Mouse (Mus musculus) kidney, embryonic 15.5 days (tissue): ENCODE data around the gene Fars2. TPM values are rescaled to one million over a fixed set of nuclear protein-coding genes. Genes with fewer than 3 reads are reported as not detected.
"Not testable (repeated sequence)": the region's sequence is repeated elsewhere in the genome, so short reads cannot be mapped to it uniquely, and the experiment has no call there.

Experiments used
- ATAC-seq: fragments of 200-750 bp; cut with Nextera tagmentation; replicated peaks from 2 replicates; pipeline ENCODE4 v1.8.0; 2017; ENCODE audit warnings: moderate TSS enrichment; ENCODE audit not compliant: low FRiP score
- H3K27ac ChIP-seq: fragments of 300-500 bp; sonication (generic); 2 replicates; pipeline ENCODE4 v1.5.1; 2015; ENCODE audit warnings: mild to moderate bottlenecking, inconsistent platforms
- H3K27me3 ChIP-seq: fragments of 300-500 bp; sonication (generic); 2 replicates; pipeline ENCODE4 v1.6.1; 2015; ENCODE audit warnings: inconsistent platforms
- H3K36me3 ChIP-seq: fragments of 300-500 bp; sonication (generic); 2 replicates; pipeline ENCODE4 v1.6.1; 2015; ENCODE audit warnings: inconsistent platforms
- H3K4me1 ChIP-seq: fragments of 300-500 bp; sonication (generic); 2 replicates; pipeline ENCODE4 v1.6.1; 2015; ENCODE audit warnings: inconsistent platforms
- H3K4me2 ChIP-seq: fragments of 300-500 bp; sonication (generic); 2 replicates; pipeline ENCODE4 v1.6.1; 2015; ENCODE audit warnings: moderate library complexity, mild to moderate bottlenecking, inconsistent platforms
- H3K4me3 ChIP-seq: fragments of 300-500 bp; sonication (generic); replicated peaks from 2 replicates; pipeline ENCODE4 v1.5.1; 2015; ENCODE audit warnings: mild to moderate bottlenecking, inconsistent platforms
- H3K9ac ChIP-seq: fragments of 300-500 bp; sonication (generic); 2 replicates; pipeline ENCODE4 v1.6.1; 2015; ENCODE audit warnings: mild to moderate bottlenecking, inconsistent platforms
- H3K9me3 ChIP-seq: fragments of 300-500 bp; sonication (generic); replicated peaks from 2 replicates; pipeline ENCODE4 v1.6.1; 2016; ENCODE audit warnings: inconsistent platforms
- WGBS: fragments of 180-500 bp; shearing (Covaris S2); methylation state at CpG from one replicate; pipeline ENCODE4 v1.1.7; 2015; ENCODE audit warnings: mixed read lengths; 5-methylcytosine and 5-hydroxymethylcytosine counted together
- polyA plus RNA-seq: library from polyadenylated mRNA; unstranded; fragments of >200 nt; fragmentation: Nextera tagmentation; extraction: Ambion mirVana; gene quantifications from 2 replicates; pipeline ENCODE4 v1.2.1, GENCODE M21; 2015

The Fars2 gene
- polyA plus RNA-seq, 1 experiment from 2014 or later = 35.8 TPM

- no peak for ATAC-seq
- Histone ChIP-seq H3K27me3 (no peaks in the 10 kb centered on the region), H3K4me1 (no peaks in the 10 kb centered on the region), H3K9ac (no peak overlapping the region), H3K4me3 (no peak overlapping the region), H3K4me2 (no peak overlapping the region), H3K36me3 (no peaks in the 10 kb centered on the region), H3K9me3 (no peaks in the 10 kb centered on the region), H3K27ac (no peak overlapping the region)
- 94% methylated on average over 3 of the region's 3 CpGs for WGBS
Observed at GRCm38 (mm10) chr13:36361419-36361818, 244.2 kb downstream of the Fars2 start.

GRCm38 (mm10) chr13:36365719-36366118, 248.5 kb downstream of the Fars2 start:
- not testable (repeated sequence) for H3K4me2 ChIP-seq, H3K4me3 ChIP-seq, ATAC-seq, H3K9ac ChIP-seq, H3K9me3 ChIP-seq, H3K27me3 ChIP-seq, H3K4me1 ChIP-seq, H3K27ac ChIP-seq, H3K36me3 ChIP-seq
- WGBS = 95% methylated on average over 5 of the region's 5 CpGs

DNA sequence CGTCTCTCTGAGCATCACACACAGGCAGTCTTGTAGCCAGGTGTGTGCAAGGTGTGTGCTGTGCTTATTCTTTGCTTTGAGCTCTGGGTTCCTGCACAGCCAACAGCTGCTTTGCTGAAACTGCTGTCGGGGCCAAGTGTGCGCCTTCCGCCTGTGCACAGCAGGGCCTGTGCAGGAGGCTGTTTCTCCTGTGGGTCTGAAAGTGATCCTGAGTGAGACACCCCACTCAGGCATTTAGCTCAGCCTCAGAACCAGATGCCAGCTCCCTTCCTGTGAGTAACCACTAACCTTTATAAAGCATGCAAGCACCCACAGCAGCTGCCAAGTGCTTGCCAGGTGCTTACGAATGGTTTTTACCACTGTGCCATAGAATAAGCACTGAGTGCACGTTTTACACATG, 249.1 kb downstream of the Fars2 start:
- Histone ChIP-seq H3K4me1 (no peaks in the 10 kb centered on the region), H3K27me3 (no peaks in the 10 kb centered on the region), H3K9ac (no peak overlapping the region), H3K4me2 (no peak overlapping the region), H3K4me3 (no peak overlapping the region), H3K9me3 (no peaks in the 10 kb centered on the region), H3K27ac (no peak overlapping the region), H3K36me3 (no peaks in the 10 kb centered on the region)
- ATAC-seq = no peak
- 88% methylated on average over 6 of the region's 6 CpGs for WGBS

DNA sequence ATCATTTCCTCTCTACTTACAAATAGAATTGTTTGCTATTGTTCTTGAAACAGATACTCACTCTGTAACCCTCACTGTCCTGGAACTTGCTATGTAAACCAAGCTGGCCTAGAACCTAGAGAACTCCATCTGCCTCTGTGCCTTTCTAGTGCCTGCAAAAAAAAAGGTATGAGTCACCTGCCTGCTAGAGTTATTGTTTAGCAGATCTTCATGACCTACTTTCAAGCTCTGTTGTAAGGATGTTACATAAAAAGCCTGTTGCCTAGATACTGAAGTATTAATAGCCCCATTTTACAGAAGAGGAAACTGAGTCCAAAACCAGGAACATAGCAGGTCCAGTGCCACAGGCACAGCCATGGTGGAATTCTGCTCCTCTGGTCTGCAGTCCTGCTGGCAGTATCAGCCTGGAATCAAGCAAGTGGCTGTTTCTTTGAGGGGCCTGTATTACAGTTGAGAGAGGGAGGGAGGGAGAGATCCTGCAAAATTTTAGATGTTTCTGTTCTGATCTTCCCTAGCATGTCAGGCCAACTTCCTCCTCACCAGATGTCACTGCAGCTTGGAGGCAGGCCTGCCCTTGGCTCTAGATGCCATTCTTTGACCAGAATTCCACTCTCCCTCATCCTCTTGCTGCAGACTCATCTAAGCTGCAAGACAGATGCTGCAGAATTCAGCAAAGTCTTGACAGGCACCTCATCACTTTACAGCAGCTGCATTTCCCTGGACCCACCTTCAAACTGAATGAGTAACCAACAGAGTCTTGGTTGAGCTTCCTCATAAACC, 250.7 kb downstream of the Fars2 start:
- H3K9ac ChIP-seq = no peak overlapping the region
- H3K4me1 ChIP-seq = no peaks in the 10 kb centered on the region
- no peaks in the 10 kb centered on the region for H3K36me3 ChIP-seq
- H3K27ac ChIP-seq = no peak overlapping the region
- H3K27me3 ChIP-seq = no peaks in the 10 kb centered on the region
- no peak for ATAC-seq
- no peak overlapping the region for H3K4me2 ChIP-seq
- no peak overlapping the region for H3K4me3 ChIP-seq
- H3K9me3 ChIP-seq = no peaks in the 10 kb centered on the region

DNA sequence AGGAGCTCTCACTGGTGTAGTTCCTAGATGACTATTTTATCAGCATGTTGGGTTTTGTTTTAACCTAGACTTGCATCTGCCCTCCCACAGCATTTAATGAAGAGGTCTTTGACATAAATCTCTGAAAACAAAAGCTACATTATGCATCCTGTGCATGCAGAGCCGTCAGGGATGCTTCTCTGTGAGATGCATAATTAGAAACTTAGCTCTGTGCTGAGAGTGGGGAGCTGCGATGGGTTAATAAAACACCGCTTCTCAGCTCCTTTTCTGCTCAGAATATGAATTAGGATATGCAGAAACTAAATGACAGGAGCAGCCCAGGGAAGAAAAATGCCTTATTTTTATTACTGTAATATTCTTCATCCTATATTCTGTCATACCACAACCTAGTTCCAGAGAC, 251.6 kb downstream of the Fars2 start:
- no peak for ATAC-seq
- Histone ChIP-seq H3K36me3 (no peaks in the 10 kb centered on the region), H3K4me2 (no peak overlapping the region), H3K4me1 (no peaks in the 10 kb centered on the region), H3K4me3 (no peak overlapping the region), H3K27ac (no peak overlapping the region), H3K9me3 (no peaks in the 10 kb centered on the region), H3K9ac (no peak overlapping the region), H3K27me3 (no peaks in the 10 kb centered on the region)
- WGBS = 75% methylated on average over 3 of the region's 3 CpGs

- Histone ChIP-seq H3K9ac (no peak overlapping the region), H3K27ac (no peak overlapping the region), H3K36me3 (no peaks in the 10 kb centered on the region), H3K4me1 (no peaks in the 10 kb centered on the region), H3K9me3 (no peaks in the 10 kb centered on the region), H3K27me3 (no peaks in the 10 kb centered on the region), H3K4me2 (no peak overlapping the region), H3K4me3 (no peak overlapping the region)
- ATAC-seq = no peak
- 83% methylated on average over 11 of the region's 11 CpGs for WGBS
Observed at GRCm38 (mm10) chr13:36369400-36369799, 252.2 kb downstream of the Fars2 start.

DNA sequence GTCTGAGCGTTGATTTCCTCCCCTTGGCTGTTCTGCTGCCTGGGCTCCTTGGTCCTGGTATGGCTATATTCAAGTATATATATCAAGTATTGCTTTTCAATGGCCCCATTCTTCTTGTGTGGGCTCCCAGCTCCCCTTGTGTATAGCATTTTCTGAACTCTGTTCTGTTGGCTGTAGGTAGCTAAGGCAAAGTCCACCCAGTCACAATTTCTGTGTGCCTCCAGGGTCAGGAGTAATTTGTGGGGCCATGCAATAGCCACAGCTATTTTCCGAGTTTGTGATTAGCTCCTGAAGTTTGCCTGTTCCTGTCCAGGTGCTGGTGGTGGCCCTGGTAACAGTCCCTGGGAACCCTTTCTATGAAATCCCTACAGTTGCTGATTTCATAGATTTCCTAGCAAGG, 266.0 kb downstream of the Fars2 start:
- no peak overlapping the region for H3K9ac ChIP-seq
- H3K4me1 ChIP-seq = no peaks in the 10 kb centered on the region
- H3K9me3 ChIP-seq = no peaks in the 10 kb centered on the region
- H3K4me2 ChIP-seq = no peak overlapping the region
- no peak overlapping the region for H3K27ac ChIP-seq
- whole genome bisulfite sequencing = 80% methylated on average over 2 of the region's 2 CpGs
- no peak overlapping the region for H3K4me3 ChIP-seq
- H3K27me3 ChIP-seq = no peaks in the 10 kb centered on the region
- no peaks in the 10 kb centered on the region for H3K36me3 ChIP-seq
- no peak for ATAC-seq

DNA sequence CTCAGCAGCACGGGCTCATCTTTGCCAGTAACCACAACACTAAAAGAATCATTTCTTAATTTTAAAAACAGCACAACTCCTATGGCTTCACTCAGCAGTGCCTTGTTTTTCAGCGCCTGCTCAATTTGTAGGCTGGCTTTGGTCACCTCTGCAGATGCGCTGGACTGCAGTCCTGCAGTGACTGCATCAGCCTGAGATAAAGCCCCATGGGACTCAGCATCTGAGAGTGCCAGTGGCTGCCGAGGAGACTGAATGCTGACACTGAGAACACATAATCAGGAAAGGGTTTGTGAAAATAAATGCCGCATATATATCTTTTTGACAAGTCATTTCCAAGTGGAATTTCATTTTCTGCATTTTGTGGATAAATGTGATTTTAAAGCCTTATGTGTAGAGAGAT, 268.9 kb downstream of the Fars2 start:
- no peak overlapping the region for H3K27ac ChIP-seq
- H3K36me3 ChIP-seq = no peaks in the 10 kb centered on the region
- H3K9me3 ChIP-seq = no peaks in the 10 kb centered on the region
- no peak overlapping the region for H3K4me3 ChIP-seq
- no peaks in the 10 kb centered on the region for H3K4me1 ChIP-seq
- H3K4me2 ChIP-seq = no peak overlapping the region
- ATAC-seq = no peak
- no peaks in the 10 kb centered on the region for H3K27me3 ChIP-seq
- no peak overlapping the region for H3K9ac ChIP-seq
- WGBS = 73% methylated on average over 5 of the region's 5 CpGs

DNA sequence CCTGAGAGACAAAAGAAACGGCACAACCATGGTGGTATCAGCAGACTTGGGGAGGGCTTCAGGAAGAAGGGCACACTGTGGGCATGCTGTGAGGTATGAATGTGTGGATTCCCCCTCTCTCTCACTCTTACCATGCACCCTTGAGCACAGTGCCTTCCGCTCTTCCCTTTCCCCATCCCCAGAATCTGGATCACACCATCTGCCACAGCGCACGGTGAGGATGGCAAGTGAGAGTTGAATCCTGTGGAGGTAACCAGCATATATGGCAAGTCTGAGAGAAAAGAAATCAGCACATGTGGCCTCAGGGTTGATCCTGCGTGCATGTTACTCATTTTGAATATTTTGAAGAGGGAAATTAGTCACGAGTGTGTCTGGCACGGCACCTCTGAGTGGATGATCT, 274.7 kb downstream of the Fars2 start:
- no peaks in the 10 kb centered on the region for H3K36me3 ChIP-seq
- H3K27me3 ChIP-seq = no peaks in the 10 kb centered on the region
- H3K4me1 ChIP-seq = no peaks in the 10 kb centered on the region
- no peak overlapping the region for H3K9ac ChIP-seq
- WGBS = 91% methylated on average over 7 of the region's 7 CpGs
- H3K9me3 ChIP-seq = no peaks in the 10 kb centered on the region
- H3K4me2 ChIP-seq = no peak overlapping the region
- no peak overlapping the region for H3K4me3 ChIP-seq
- ATAC-seq = no peak
- no peak overlapping the region for H3K27ac ChIP-seq

- Histone ChIP-seq H3K27me3 (no peaks in the 10 kb centered on the region), H3K4me1 (no peaks in the 10 kb centered on the region)
- 85% methylated on average over 4 of the region's 4 CpGs for WGBS
Observed at GRCm38 (mm10) chr13:36392666-36393065, 275.5 kb downstream of the Fars2 start.

DNA sequence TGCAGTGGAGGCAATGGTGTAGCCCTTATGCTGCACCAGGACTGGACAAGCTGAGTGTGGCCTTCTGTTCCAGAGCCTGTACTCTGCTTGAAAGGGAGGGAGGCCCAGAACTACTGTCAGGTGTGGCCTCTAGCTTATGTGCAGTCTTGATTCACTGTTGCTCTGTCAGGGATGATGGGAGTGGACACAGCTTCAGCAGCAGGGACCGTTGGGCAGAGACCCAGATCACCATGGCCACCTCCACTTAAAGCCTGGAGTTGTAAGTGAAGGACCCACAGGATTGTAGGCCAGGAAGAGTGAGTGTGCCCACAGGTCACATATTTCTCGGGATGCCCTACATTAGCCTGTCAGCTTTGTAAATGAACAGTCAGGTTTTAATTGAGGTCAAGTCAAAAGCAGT, 283.8 kb downstream of the Fars2 start:
- 68% methylated on average over 2 of the region's 2 CpGs for WGBS
- H3K27ac ChIP-seq = no peak overlapping the region
- no peaks in the 10 kb centered on the region for H3K4me1 ChIP-seq
- no peaks in the 10 kb centered on the region for H3K27me3 ChIP-seq
- no peak overlapping the region for H3K4me2 ChIP-seq
- H3K4me3 ChIP-seq = no peak overlapping the region
- H3K36me3 ChIP-seq = no peaks in the 10 kb centered on the region
- H3K9ac ChIP-seq = no peak overlapping the region
- ATAC-seq = no peak
- no peaks in the 10 kb centered on the region for H3K9me3 ChIP-seq

More at GRCm38 (mm10) chr13:36392666-36393065, 275.5 kb downstream of the Fars2 start:
- Histone ChIP-seq H3K4me2 (no peak overlapping the region), H3K27ac (no peak overlapping the region), H3K36me3 (no peaks in the 10 kb centered on the region), H3K4me3 (no peak overlapping the region), H3K9me3 (no peaks in the 10 kb centered on the region), H3K9ac (no peak overlapping the region)
- no peak for ATAC-seq

DNA sequence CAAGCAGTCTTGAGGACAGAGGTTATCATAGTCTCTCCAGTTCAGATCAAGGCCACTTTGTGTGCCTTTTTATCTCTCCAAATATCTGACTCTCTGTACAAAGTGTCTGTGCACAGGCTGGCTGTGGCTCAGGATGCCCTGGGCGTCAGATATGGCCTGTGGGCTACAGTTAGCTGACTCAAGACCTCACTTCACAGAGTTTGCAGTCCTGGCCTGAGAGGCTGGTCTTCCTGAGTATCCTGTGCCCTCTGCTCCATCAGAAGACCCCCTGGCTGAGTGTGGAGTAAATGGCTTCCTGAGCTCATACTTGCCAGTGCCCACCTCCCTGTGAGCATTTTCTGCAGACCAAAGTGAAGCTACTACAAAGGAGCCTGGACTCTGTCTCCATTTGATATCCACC, 296.1 kb downstream of the Fars2 start:
- 79% methylated on average over 1 of the region's 1 CpGs for WGBS
- no peak for ATAC-seq
- Histone ChIP-seq H3K27me3 (no peaks in the 10 kb centered on the region), H3K4me1 (no peaks in the 10 kb centered on the region), H3K4me2 (no peak overlapping the region), H3K9me3 (no peaks in the 10 kb centered on the region), H3K36me3 (no peaks in the 10 kb centered on the region), H3K9ac (no peak overlapping the region), H3K4me3 (no peak overlapping the region), H3K27ac (no peak overlapping the region)

DNA sequence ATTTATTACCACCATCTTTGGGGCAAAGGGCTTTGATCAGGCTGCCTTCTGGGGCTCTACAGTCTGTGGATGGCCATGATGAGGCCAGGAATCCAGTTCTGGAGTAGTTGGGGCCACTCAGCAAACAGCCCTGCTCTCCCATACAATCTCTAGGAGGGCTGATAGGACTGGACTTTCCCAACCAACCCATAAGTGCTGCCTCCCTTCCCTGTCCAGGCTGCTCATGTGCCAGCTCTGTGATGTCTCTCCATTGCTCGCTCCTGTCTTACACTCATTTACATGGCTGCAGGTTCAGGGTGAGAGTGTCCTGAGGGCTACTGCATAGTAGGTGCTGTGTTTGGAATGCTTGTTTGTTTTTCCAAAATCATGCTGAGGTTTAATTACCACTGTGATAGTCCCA, 298.0 kb downstream of the Fars2 start:
- no peak for ATAC-seq
- Histone ChIP-seq H3K36me3 (no peaks in the 10 kb centered on the region), H3K27me3 (no peaks in the 10 kb centered on the region), H3K4me3 (no peak overlapping the region), H3K4me2 (no peak overlapping the region), H3K4me1 (no peaks in the 10 kb centered on the region), H3K27ac (no peak overlapping the region), H3K9ac (no peak overlapping the region), H3K9me3 (no peaks in the 10 kb centered on the region)
- 97% methylated on average over 1 of the region's 1 CpGs for WGBS
